Mouse (Mus musculus): ENCODE results near the gene 1700017B05Rik. TPM values are rescaled to one million over a fixed set of nuclear protein-coding genes. Genes with fewer than 3 reads are reported as not detected.

Gene 1700017B05Rik
- total and polyA plus RNA-seq, 3 experiments: 20.1 to 169 (median 99.3) TPM

DNA sequence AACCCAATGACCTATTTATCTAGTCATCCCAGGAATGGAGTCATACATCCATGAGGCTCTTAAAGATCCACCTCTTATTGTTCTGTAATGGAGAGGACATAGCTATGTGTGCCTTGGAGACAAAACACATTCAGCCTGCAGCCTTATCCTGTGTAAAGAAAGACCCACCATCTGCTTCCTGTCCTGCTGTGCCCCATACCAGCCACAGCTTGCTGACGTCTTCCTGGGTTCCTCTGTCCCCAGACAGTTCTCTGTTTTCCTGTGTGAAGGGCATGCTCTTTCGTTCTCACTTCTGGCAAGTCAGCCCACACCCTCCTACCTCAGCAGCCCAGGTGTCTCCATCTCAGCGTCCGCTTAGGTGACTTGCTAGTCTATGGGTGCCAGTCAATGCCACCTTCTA, 15.9 kb upstream of the 1700017B05Rik start:
- Histone ChIP-seq H3K4me1 (ENCODE audit: insufficient read depth, low read depth, low read length) (peaks cover 26% of the 10 kb centered on the region), H3K27me3 (ENCODE audit: insufficient read depth, low read length) (peaks cover 56% of the 10 kb centered on the region), H3K36me3 (replicated peaks) (no peaks in the 10 kb centered on the region), H3K4me3 (ENCODE audit: low read depth, low read length) (no peak overlapping the region), H3K9me3 (replicated peaks) (no peaks in the 10 kb centered on the region)
- no peak for TF ChIP-seq TAL1 (conservative IDR thresholded peaks at IDR 0.05; ENCODE audit: low read depth, low read length)
- TF ChIP-seq CTCF (IDR thresholded peaks at IDR 0.05; ENCODE audit: low read depth, low read length): no peak
- TF ChIP-seq GATA1 (IDR thresholded peaks at IDR 0.05; ENCODE audit: borderline replicate concordance, low read length): no peak
- no peak for TF ChIP-seq GATA2 (IDR thresholded peaks at IDR 0.05; ENCODE audit: borderline replicate concordance, low read depth, low read length)
- peak; percentile 15; the same call in 1 of the 2 replicates for ATAC-seq (ENCODE audit: extremely low read depth, insufficient number of reproducible peaks, low FRiP score, poor library complexity, severe bottlenecking)
- DNase-seq (ENCODE audit: low spot score): no peak

DNA sequence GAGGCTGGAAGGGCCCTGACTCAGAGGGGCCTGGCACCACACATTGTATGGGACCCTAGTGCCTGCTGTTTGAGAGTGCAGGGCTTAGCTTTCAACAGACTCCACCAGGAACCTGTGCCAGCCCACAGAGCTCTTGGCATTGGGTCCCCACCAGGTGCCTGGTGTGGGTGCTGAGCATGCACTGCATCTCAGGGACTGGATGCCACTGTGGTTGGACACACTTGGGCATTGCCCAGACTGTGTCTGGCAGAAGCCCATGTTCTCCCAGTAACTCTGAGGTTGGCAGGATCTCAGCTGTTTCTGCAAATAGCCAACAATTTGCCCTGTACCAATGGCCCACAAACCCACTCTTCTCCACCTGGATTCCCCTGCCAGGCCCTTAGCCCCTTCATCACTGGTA, 13.9 kb upstream of the 1700017B05Rik start:
- Histone ChIP-seq H3K4me1 (ENCODE audit: insufficient read depth, low read depth, low read length) (peaks cover 40% of the 10 kb centered on the region), H3K27me3 (ENCODE audit: insufficient read depth, low read length) (peaks cover 57% of the 10 kb centered on the region), H3K9me3 (replicated peaks) (no peaks in the 10 kb centered on the region), H3K36me3 (replicated peaks) (no peaks in the 10 kb centered on the region), H3K4me3 (ENCODE audit: low read depth, low read length) (no peak overlapping the region)
- no peak for DNase-seq (ENCODE audit: low spot score)
- ATAC-seq (ENCODE audit: extremely low read depth, insufficient number of reproducible peaks, low FRiP score, poor library complexity, severe bottlenecking): no peak
- TF ChIP-seq TAL1 (conservative IDR thresholded peaks at IDR 0.05; ENCODE audit: low read depth, low read length): no peak
- TF ChIP-seq GATA1 (IDR thresholded peaks at IDR 0.05; ENCODE audit: borderline replicate concordance, low read length): no peak
- no peak for TF ChIP-seq CTCF (IDR thresholded peaks at IDR 0.05; ENCODE audit: low read depth, low read length)
- no peak for TF ChIP-seq POLR2AphosphoS5 (IDR thresholded peaks at IDR 0.05; ENCODE audit: insufficient replicate concordance, low read depth, low read length)

DNA sequence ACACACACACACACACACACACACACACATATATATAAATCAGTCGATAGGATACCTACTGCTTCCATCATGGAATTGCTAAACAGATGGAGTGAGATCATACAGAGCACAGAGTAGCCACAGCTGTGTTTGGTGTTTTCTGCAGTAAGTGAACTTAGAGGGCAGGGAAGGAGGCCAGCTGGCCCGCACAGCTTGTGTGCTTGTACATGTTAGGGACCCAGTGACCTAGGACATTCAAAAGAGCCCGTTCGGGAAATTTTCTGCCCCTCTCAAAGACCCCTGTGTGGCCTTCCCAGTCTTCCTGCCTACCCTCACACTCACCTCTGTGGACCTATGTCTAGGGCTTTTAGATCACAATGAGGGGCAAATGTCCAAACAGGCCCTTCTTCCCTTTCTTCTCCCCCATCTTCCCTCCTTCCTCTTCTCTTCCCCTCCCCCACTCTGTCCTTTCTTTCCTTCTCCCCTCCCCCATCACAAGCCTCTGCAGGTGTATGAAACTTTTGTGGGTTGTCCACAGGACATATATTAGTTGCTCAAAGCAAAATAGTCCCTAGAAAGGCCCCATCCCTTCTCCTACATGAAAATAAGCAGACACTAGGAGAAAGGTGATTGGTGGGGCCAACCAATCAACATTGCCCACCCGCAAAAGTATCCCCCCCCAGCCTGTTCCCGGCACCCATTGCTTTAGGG, 11.5 kb upstream of the 1700017B05Rik start:
- no peak overlapping the region for H3K4me3 ChIP-seq (ENCODE audit: low read depth, low read length)
- H3K4me1 ChIP-seq (ENCODE audit: insufficient read depth, low read depth, low read length): peaks cover 39% of the 10 kb centered on the region
- H3K36me3 ChIP-seq (replicated peaks): no peaks in the 10 kb centered on the region
- TF ChIP-seq GATA1 (IDR thresholded peaks at IDR 0.05; ENCODE audit: borderline replicate concordance, low read length): no peak
- TF ChIP-seq TAL1 (conservative IDR thresholded peaks at IDR 0.05; ENCODE audit: low read depth, low read length): no peak
- no peak for TF ChIP-seq GATA2 (IDR thresholded peaks at IDR 0.05; ENCODE audit: borderline replicate concordance, low read depth, low read length)
- no peak for TF ChIP-seq CTCF (IDR thresholded peaks at IDR 0.05; ENCODE audit: low read depth, low read length)
- no peak for TF ChIP-seq POLR2AphosphoS5 (IDR thresholded peaks at IDR 0.05; ENCODE audit: insufficient replicate concordance, low read depth, low read length)
- no peaks in the 10 kb centered on the region for H3K9me3 ChIP-seq (replicated peaks)
- no peak for DNase-seq (ENCODE audit: low spot score)
- no peak for ATAC-seq (ENCODE audit: extremely low read depth, insufficient number of reproducible peaks, low FRiP score, poor library complexity, severe bottlenecking)
- peaks cover 67% of the 10 kb centered on the region for H3K27me3 ChIP-seq (ENCODE audit: insufficient read depth, low read length)

DNA sequence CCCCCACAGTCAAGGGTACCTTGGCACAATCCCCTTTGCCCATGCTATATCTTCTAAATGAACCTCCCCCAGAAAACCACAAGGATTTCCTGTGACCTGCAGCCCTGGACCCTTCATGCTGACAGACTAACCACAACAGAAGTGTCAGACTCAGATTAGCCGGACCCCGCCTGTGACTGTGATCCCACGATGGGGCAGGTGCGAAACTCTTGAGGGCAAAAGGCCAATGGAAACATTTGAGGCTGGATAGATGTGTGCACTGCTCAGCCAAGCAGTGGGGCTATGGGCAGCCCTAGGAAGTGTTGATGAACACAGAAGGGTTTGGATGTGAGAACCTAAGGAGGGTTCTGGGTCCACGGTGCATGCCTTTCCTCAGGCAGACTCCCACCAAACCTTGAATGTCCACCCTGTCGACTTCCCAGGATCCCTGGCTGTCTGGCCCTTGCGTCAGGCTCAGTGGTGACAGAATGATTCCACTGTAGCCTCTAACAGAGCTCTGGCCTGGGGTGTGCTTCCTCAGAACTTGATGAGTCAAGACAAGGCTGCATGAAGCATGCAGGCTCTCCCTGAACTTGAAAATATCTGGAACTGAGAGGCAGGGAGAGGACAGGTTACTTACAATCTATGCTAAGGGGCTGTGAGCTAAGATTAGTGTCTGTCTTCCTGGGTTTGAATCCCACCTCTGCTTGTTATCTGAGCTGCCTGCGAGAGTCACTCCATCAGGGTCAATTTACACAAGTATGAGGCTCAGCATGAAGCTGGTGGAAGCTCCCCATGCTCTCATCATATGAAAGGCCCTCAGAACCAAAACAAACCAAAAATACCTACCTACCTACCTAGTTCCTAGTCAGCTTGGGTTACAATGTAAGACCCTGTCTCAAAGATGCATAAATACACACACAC, 10.7 kb upstream of the 1700017B05Rik start:
- Histone ChIP-seq H3K9me3 (replicated peaks) (no peaks in the 10 kb centered on the region), H3K4me3 (ENCODE audit: low read depth, low read length) (no peak overlapping the region), H3K27me3 (ENCODE audit: insufficient read depth, low read length) (peaks cover 61% of the 10 kb centered on the region), H3K4me1 (ENCODE audit: insufficient read depth, low read depth, low read length) (peaks cover 42% of the 10 kb centered on the region), H3K36me3 (replicated peaks) (no peaks in the 10 kb centered on the region)
- DNase-seq (ENCODE audit: low spot score) (peak; percentile 34), ATAC-seq (ENCODE audit: extremely low read depth, insufficient number of reproducible peaks, low FRiP score, poor library complexity, severe bottlenecking) (no peak)
- no peak for TF ChIP-seq TAL1 (conservative IDR thresholded peaks at IDR 0.05; ENCODE audit: low read depth, low read length)
- TF ChIP-seq GATA2 (IDR thresholded peaks at IDR 0.05; ENCODE audit: borderline replicate concordance, low read depth, low read length): no peak
- TF ChIP-seq GATA1 (IDR thresholded peaks at IDR 0.05; ENCODE audit: borderline replicate concordance, low read length): no peak
- no peak for TF ChIP-seq POLR2AphosphoS5 (IDR thresholded peaks at IDR 0.05; ENCODE audit: insufficient replicate concordance, low read depth, low read length)
- no peak for TF ChIP-seq CTCF (IDR thresholded peaks at IDR 0.05; ENCODE audit: low read depth, low read length)

DNA sequence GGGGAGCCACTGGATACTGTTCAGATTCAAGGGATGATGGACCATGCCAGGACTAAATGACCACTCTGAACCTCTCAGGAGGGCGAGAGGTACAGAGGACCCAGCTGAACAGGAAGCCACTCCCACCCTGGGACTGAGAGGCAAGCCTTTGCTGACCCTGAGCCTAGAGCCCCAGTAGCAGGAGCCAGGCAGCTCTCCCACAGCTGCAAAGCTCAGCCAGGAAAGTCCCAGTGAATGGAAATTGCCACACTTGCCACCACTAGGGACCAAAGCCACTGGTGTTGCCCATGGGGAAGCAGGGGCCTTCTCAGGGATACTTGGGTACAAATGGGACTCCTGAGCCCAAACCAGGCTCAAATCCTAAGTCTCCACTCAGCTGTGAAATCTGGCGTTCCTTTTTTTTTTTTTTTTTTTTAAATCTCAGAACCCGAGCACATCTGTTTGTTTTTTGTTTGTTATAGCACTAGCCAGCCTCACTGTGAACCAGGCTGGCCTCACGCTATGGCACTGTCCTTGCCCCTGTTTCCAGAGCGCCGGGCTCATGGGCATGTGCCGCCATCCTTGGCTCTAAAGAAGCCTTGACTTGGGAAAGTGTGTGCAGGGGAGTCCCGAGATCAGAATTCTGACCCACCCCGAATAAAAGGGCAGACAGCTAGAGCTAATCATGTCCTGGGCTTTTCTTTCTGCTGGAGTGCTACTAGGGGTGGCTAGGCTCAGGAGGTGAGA, 9.6 kb upstream of the 1700017B05Rik start:
- no peaks in the 10 kb centered on the region for H3K9me3 ChIP-seq (replicated peaks)
- H3K36me3 ChIP-seq (replicated peaks): no peaks in the 10 kb centered on the region
- no peak for TF ChIP-seq GATA1 (IDR thresholded peaks at IDR 0.05; ENCODE audit: borderline replicate concordance, low read length)
- no peak for TF ChIP-seq CTCF (IDR thresholded peaks at IDR 0.05; ENCODE audit: low read depth, low read length)
- no peak for TF ChIP-seq TAL1 (conservative IDR thresholded peaks at IDR 0.05; ENCODE audit: low read depth, low read length)
- no peak for TF ChIP-seq POLR2AphosphoS5 (IDR thresholded peaks at IDR 0.05; ENCODE audit: insufficient replicate concordance, low read depth, low read length)
- TF ChIP-seq GATA2 (IDR thresholded peaks at IDR 0.05; ENCODE audit: borderline replicate concordance, low read depth, low read length): no peak
- no peak overlapping the region for H3K4me3 ChIP-seq (ENCODE audit: low read depth, low read length)
- H3K4me1 ChIP-seq (ENCODE audit: insufficient read depth, low read depth, low read length): peaks cover 47% of the 10 kb centered on the region
- ATAC-seq (ENCODE audit: extremely low read depth, insufficient number of reproducible peaks, low FRiP score, poor library complexity, severe bottlenecking) (no peak), DNase-seq (ENCODE audit: low spot score) (no peak)
- peaks cover 66% of the 10 kb centered on the region for H3K27me3 ChIP-seq (ENCODE audit: insufficient read depth, low read length)

DNA sequence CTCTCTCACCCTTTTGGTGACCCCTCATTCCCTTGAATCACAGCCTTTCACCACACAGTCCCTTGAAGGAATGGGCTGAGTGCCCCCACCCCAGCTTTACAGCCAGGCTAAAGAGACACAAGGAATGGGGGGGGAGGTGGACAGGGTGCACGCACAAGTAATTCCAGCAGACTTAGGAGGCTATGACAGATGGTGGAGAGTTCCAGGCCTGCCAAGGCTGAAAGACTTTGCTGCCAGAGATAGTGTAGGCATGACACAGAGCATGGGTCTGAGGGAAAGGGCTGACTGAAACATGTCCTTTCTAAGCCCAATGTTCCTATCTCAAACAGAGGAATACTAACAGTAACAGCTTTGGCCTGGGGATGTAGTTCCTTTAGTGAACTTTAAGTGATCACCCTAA, 8.7 kb upstream of the 1700017B05Rik start:
- Histone ChIP-seq H3K9me3 (replicated peaks) (no peaks in the 10 kb centered on the region), H3K4me3 (ENCODE audit: low read depth, low read length) (no peak overlapping the region), H3K36me3 (replicated peaks) (no peaks in the 10 kb centered on the region), H3K27me3 (ENCODE audit: insufficient read depth, low read length) (peaks cover 68% of the 10 kb centered on the region), H3K4me1 (ENCODE audit: insufficient read depth, low read depth, low read length) (peaks cover 48% of the 10 kb centered on the region)
- ATAC-seq (ENCODE audit: extremely low read depth, insufficient number of reproducible peaks, low FRiP score, poor library complexity, severe bottlenecking) (no peak), DNase-seq (ENCODE audit: low spot score) (no peak)
- TF ChIP-seq GATA2 (IDR thresholded peaks at IDR 0.05; ENCODE audit: borderline replicate concordance, low read depth, low read length) (no peak), TAL1 (conservative IDR thresholded peaks at IDR 0.05; ENCODE audit: low read depth, low read length) (no peak), GATA1 (IDR thresholded peaks at IDR 0.05; ENCODE audit: borderline replicate concordance, low read length) (no peak), POLR2AphosphoS5 (IDR thresholded peaks at IDR 0.05; ENCODE audit: insufficient replicate concordance, low read depth, low read length) (no peak), CTCF (IDR thresholded peaks at IDR 0.05; ENCODE audit: low read depth, low read length) (no peak)
